Mouse (Mus musculus) erythroblast, adult 5-6 weeks (primary cell): ENCODE measurements at regions not wholly inside any gene's neighbourhood (a gene's known extent, or its start where the extent isn't known, plus 50 kb on each side); places are given as distances from the start of the nearest gene placed in this dataset.

Experiments used
- ATAC-seq: replicated peaks from 2 replicates; pipeline ENCODE4 v1.8.0; 2016; ENCODE audit warnings: moderate number of reproducible peaks, mild to moderate bottlenecking, moderate TSS enrichment, inconsistent platforms; ENCODE audit not compliant: poor library complexity, low FRiP score, severe bottlenecking

GRCm38 (mm10) chr13:99782883-99783721 is 117.8 kb downstream of the Cartpt start:
- no peak for ATAC-seq

- no peak for ATAC-seq
Observed at GRCm38 (mm10) chr13:99781616-99782015, 119.3 kb downstream of the Cartpt start.

- ATAC-seq, result no peak
Observed at GRCm38 (mm10) chr13:99780751-99781460, 120.0 kb downstream of the Cartpt start.

GRCm38 (mm10) chr13:99778747-99779146 is 122.1 kb downstream of the Cartpt start:
- no peak for ATAC-seq

GRCm38 (mm10) chr13:99777736-99778135 is 123.2 kb downstream of the Cartpt start:
- no peak for ATAC-seq

GRCm38 (mm10) chr13:99765965-99766364 is 134.9 kb downstream of the Cartpt start:
- no peak for ATAC-seq

- no peak for ATAC-seq
Observed at GRCm38 (mm10) chr13:99764764-99765163, 136.1 kb downstream of the Cartpt start.

GRCm38 (mm10) chr13:99764097-99764714 is 136.7 kb downstream of the Cartpt start:
- no peak for ATAC-seq

- ATAC-seq, result no peak
Observed at GRCm38 (mm10) chr13:99761843-99762242, 139.0 kb downstream of the Cartpt start.

- 0 out of 2 replicates have a peak, but pooled peaks have one; percentile 43 for ATAC-seq
Observed at GRCm38 (mm10) chr13:99761423-99761822, 139.5 kb downstream of the Cartpt start.

GRCm38 (mm10) chr13:99760646-99761045 is 140.2 kb downstream of the Cartpt start:
- no peak for ATAC-seq

- no peak for ATAC-seq
Observed at GRCm38 (mm10) chr13:99759256-99760044, 141.4 kb downstream of the Cartpt start.

GRCm38 (mm10) chr13:99754701-99755100 is 146.2 kb downstream of the Cartpt start:
- peak; percentile 49 for ATAC-seq

- ATAC-seq, result peak; percentile 93
Observed at GRCm38 (mm10) chr13:99754251-99754652, 146.6 kb downstream of the Cartpt start.

GRCm38 (mm10) chr13:99753526-99753925 is 147.4 kb downstream of the Cartpt start:
- peak; percentile 37 for ATAC-seq

GRCm38 (mm10) chr13:99750729-99751128 is 150.2 kb downstream of the Cartpt start:
- ATAC-seq, result no peak

- ATAC-seq, result no peak
Observed at GRCm38 (mm10) chr13:99749342-99749741, 151.5 kb downstream of the Cartpt start.

- peak; percentile 79 for ATAC-seq
Observed at GRCm38 (mm10) chr13:99748128-99748527, 152.8 kb downstream of the Cartpt start.

- no peak for ATAC-seq
Observed at GRCm38 (mm10) chr13:99745526-99745925, 155.4 kb downstream of the Cartpt start.

GRCm38 (mm10) chr13:99744790-99745120 is 156.1 kb downstream of the Cartpt start:
- no peak for ATAC-seq
